Mouse (Mus musculus) myocyte (in vitro differentiated cells): Measurements from ENCODE around the gene Foxa3. TPM values are rescaled to one million over a fixed set of nuclear protein-coding genes. Genes with fewer than 3 reads are reported as not detected.

Experiments used
- H3K27me3 ChIP-seq: one replicate; pipeline ENCODE4 v1.6.1; 2011; ENCODE audit not compliant: control insufficient read depth, insufficient read depth, insufficient read length
- H3K36me3 ChIP-seq: one replicate; pipeline ENCODE4 v1.6.1; 2011; ENCODE audit not compliant: control insufficient read depth, insufficient read depth
- H3K4me2 ChIP-seq: one replicate; pipeline ENCODE4 v1.6.1; 2011; ENCODE audit warnings: low read depth, control low read depth
- H3K4me3 ChIP-seq: one replicate; pipeline ENCODE4 v1.5.1; 2011; ENCODE audit warnings: mild to moderate bottlenecking, control low read depth, moderate library complexity
- H3K79me2 ChIP-seq: one replicate; pipeline ENCODE4 v1.6.1; 2011; ENCODE audit not compliant: control insufficient read depth, insufficient read depth
- H3ac ChIP-seq: one replicate; pipeline ENCODE4 v1.6.1; 2011; ENCODE audit not compliant: control insufficient read depth, insufficient read length
- CEBPB ChIP-seq: IDR thresholded peaks from 2 replicates; pipeline ENCODE4 v1.6.1; 2011; ENCODE audit warnings: mild to moderate bottlenecking, moderate library complexity; ENCODE audit not compliant: poor library complexity, insufficient read depth, severe bottlenecking
- E2F4 ChIP-seq: IDR thresholded peaks from one replicate; pipeline ENCODE4 v1.6.1; 2011; ENCODE audit warnings: mild to moderate bottlenecking, control low read depth, moderate library complexity; ENCODE audit not compliant: insufficient read depth
- MAX ChIP-seq: IDR thresholded peaks from one replicate; pipeline ENCODE4 v1.6.1; 2011; ENCODE audit warnings: low read depth, mild to moderate bottlenecking, control low read depth
- MYOD1 ChIP-seq, 3 experiments: IDR thresholded peaks; one replicate each; pipeline ENCODE4 v1.6.1; 2011; ENCODE audit warnings: control low read depth in 2 of 3, low read depth in 2 of 3, mild to moderate bottlenecking in 2 of 3, moderate library complexity in 1 of 3; ENCODE audit not compliant: insufficient read length in 2 of 3, control insufficient read depth in 1 of 3
- MYOG ChIP-seq, 3 experiments: IDR thresholded peaks; one replicate each; pipeline ENCODE4 v1.6.1; 2011; ENCODE audit warnings: control low read depth in 2 of 3, low read depth in 2 of 3, mild to moderate bottlenecking in 2 of 3; ENCODE audit not compliant: insufficient read length in 2 of 3, control insufficient read depth in 1 of 3, insufficient read depth in 1 of 3
- POLR2A ChIP-seq: IDR thresholded peaks from one replicate; pipeline ENCODE4 v1.6.1; 2011; ENCODE audit warnings: low read depth, mild to moderate bottlenecking, control low read depth, moderate library complexity; ENCODE audit not compliant: insufficient read length
- POLR2AphosphoS2 ChIP-seq: IDR thresholded peaks from one replicate; pipeline ENCODE4 v1.6.1; 2011; ENCODE audit warnings: low read depth, control low read depth; ENCODE audit not compliant: insufficient read length
- REST ChIP-seq: IDR thresholded peaks from one replicate; pipeline ENCODE4 v1.6.1; 2011; ENCODE audit warnings: mild to moderate bottlenecking, control low read depth, moderate library complexity; ENCODE audit not compliant: insufficient read depth, insufficient read length
- SRF ChIP-seq: IDR thresholded peaks from one replicate; pipeline ENCODE4 v1.6.1; 2011; ENCODE audit warnings: low read depth; ENCODE audit not compliant: control insufficient read depth, insufficient read length
- TCF12 ChIP-seq: IDR thresholded peaks from one replicate; pipeline ENCODE4 v1.6.1; 2011; ENCODE audit warnings: mild to moderate bottlenecking, control low read depth; ENCODE audit not compliant: poor library complexity, insufficient read depth, severe bottlenecking
- TCF3 ChIP-seq: IDR thresholded peaks from one replicate; pipeline ENCODE4 v1.6.1; 2011; ENCODE audit warnings: low read depth, control low read depth; ENCODE audit not compliant: insufficient read length
- USF1 ChIP-seq: IDR thresholded peaks from one replicate; pipeline ENCODE4 v1.6.1; 2011; ENCODE audit warnings: low read depth, mild to moderate bottlenecking, control low read depth, moderate library complexity
- polyA plus RNA-seq: library from polyadenylated mRNA; unstranded; fragments of >200 nt; fragmentation: generic; extraction: Trizol; gene quantifications from one replicate; pipeline ENCODE4 v1.2.1, GENCODE M21; 2012; ENCODE audit warnings: missing spikeins

Foxa3 gene
- polyA plus RNA-seq, 1 experiment: 0.12 TPM

- Histone ChIP-seq H3K79me2 (no peaks in the 10 kb centered on the region), H3K4me3 (no peak overlapping the region), H3ac (no peak overlapping the region), H3K27me3 (no peaks in the 10 kb centered on the region), H3K4me2 (no peak overlapping the region), H3K36me3 (no peaks in the 10 kb centered on the region)
- TF ChIP-seq TCF3 (no peak), SRF (no peak), MYOG (IDR thresholded peaks at IDR 0.05; ENCODE audit: control insufficient read depth in 1 of 3, insufficient read depth in 1 of 3, insufficient read length in 2 of 3, low read depth in 2 of 3) (no peak), TCF12 (no peak), USF1 (no peak), E2F4 (no peak), MYOD1 (IDR thresholded peaks at IDR 0.05; ENCODE audit: control insufficient read depth in 1 of 3, insufficient read length in 2 of 3, low read depth in 2 of 3) (no peak), POLR2A (no peak), REST (no peak), POLR2AphosphoS2 (no peak), CEBPB (no peak), MAX (no peak)
Measured at GRCm38 (mm10) chr7:18998835-18999234, 24.5 kb downstream of the Foxa3 start.

GRCm38 (mm10) chr7:18993036-18993435, 30.3 kb downstream of the Foxa3 start:
- H3ac ChIP-seq: no peak overlapping the region
- H3K4me3 ChIP-seq: peak overlapping the region; percentile 41

GRCm38 (mm10) chr7:18992294-18992675, 31.1 kb downstream of the Foxa3 start:
- H3K36me3 ChIP-seq: no peaks in the 10 kb centered on the region
- H3K27me3 ChIP-seq: peaks cover 11% of the 10 kb centered on the region
- no peaks in the 10 kb centered on the region for H3K79me2 ChIP-seq
- H3K4me2 ChIP-seq: peak overlapping the region; percentile 97
- H3ac ChIP-seq: peak overlapping the region; percentile 51
- peak overlapping the region; percentile 41 for H3K4me3 ChIP-seq
- TF ChIP-seq REST: no peak
- no peak for TF ChIP-seq E2F4
- TF ChIP-seq POLR2AphosphoS2: peak; percentile 30
- TF ChIP-seq POLR2A: no peak
- TF ChIP-seq USF1: no peak
- TF ChIP-seq MYOD1 (IDR thresholded peaks at IDR 0.05; ENCODE audit: control insufficient read depth in 1 of 3, insufficient read length in 2 of 3, low read depth in 2 of 3): no peak

More at GRCm38 (mm10) chr7:18993036-18993435, 30.3 kb downstream of the Foxa3 start:
- peaks cover 4% of the 10 kb centered on the region for H3K27me3 ChIP-seq
- TF ChIP-seq POLR2A (no peak), MAX (no peak), CEBPB (no peak), E2F4 (no peak), REST (no peak), MYOD1 (IDR thresholded peaks at IDR 0.05; ENCODE audit: control insufficient read depth in 1 of 3, insufficient read length in 2 of 3, low read depth in 2 of 3) (no peak), TCF3 (no peak), POLR2AphosphoS2 (no peak), SRF (no peak)
- peak overlapping the region; percentile 97 for H3K4me2 ChIP-seq
- no peaks in the 10 kb centered on the region for H3K36me3 ChIP-seq
- no peaks in the 10 kb centered on the region for H3K79me2 ChIP-seq

GRCm38 (mm10) chr7:18991660-18992293, 31.6 kb downstream of the Foxa3 start:
- peaks cover 11% of the 10 kb centered on the region for H3K27me3 ChIP-seq
- H3K4me2 ChIP-seq: peak overlapping the region; percentile 97
- no peaks in the 10 kb centered on the region for H3K36me3 ChIP-seq
- TF ChIP-seq USF1 (no peak), SRF (no peak)
- peak overlapping the region; percentile 41 for H3K4me3 ChIP-seq
- no peaks in the 10 kb centered on the region for H3K79me2 ChIP-seq
- peak overlapping the region; percentile 51 for H3ac ChIP-seq

- TF ChIP-seq E2F4 (no peak), SRF (no peak), MYOG (IDR thresholded peaks at IDR 0.05; ENCODE audit: control insufficient read depth in 1 of 3, insufficient read depth in 1 of 3, insufficient read length in 2 of 3, low read depth in 2 of 3) (peak in 1 of 3 experiments; percentile 42), POLR2A (peak; percentile 39)
- H3K36me3 ChIP-seq: no peaks in the 10 kb centered on the region
- H3K4me2 ChIP-seq: peak within 1 kb of the TSS; percentile 97
- peak within 1 kb of the TSS; percentile 41 for H3K4me3 ChIP-seq
- H3K79me2 ChIP-seq: no peaks in the 10 kb centered on the region
- peak within 1 kb of the TSS; percentile 51 for H3ac ChIP-seq
- peaks cover 11% of the 10 kb centered on the region for H3K27me3 ChIP-seq
Measured at GRCm38 (mm10) chr7:18990601-18991295, 32.6 kb downstream of the Foxa3 start, which contains the start of gene Mypop. Mypop (plus strand) TSS chr7:18991245.
